8 mouse cellular contexts compared by ENCODE assay signal in the genomic region with DNA sequence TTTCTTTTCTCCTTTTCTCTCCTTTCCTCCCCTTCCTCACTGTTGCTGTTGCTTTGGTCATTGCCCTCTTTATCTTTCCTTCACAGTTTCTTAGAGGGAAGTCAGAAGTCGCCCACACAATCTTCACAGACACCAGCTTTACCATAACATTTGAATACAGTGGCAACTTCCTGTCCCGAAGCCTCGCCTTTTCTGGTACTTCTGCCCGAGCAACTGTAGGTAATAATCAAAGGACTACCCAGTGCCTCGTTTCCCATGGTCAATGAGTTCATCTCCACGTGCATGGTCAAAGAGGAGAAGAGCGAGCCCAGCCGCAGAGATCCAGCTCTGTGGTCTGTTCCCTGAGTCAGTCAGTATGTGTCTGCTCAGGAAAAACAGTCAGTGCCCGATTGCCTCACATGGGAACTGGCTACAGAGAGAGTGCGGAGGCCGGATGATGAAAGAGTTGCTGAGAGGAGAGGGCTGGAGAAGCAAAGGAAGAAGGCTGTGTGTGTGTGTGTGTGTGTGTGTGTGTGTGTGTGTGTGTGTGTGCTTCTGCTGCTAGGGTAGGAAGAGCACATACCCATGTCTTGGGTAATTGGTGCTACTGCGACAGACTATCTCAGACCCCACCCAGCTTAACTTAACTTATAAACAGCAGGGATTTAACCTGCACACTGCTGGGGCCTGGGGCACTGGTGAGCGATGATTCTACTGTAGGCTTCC.
DNase-seq lines count a peak whose midpoint lies in the region.

No protein-coding gene starts in this region.

- DNase-seq in CD4-positive, CD25-positive, alpha-beta regulatory T cell, adult 2 months (ENCODE audit: low read depth, low spot score): peak; percentile 84
- DNase-seq in NIH3T3 (ENCODE audit: low read depth): peak; percentile 44
- peak; percentile 28 to 40 for DNase-seq in heart, postnatal 10 days
- peak; percentile 77 to 82 for DNase-seq in lung, postnatal 4 days
- peak; percentile 58 for DNase-seq in yolk sac, embryonic 10.5 days (ENCODE audit: low spot score)
- DNase-seq in cerebellum, adult 11 months: no peak
- DNase-seq in gastrocnemius, adult 18-20 months (ENCODE audit: low spot score): no peak
- no peak for DNase-seq in urinary bladder, postnatal 25 days (ENCODE audit: low spot score)

- intact Hi-C loops in heart, postnatal 10 days (cut with DNase I): no loop called here

Comparison
In these comparisons a context has a peak if more than half of its experiments do, and no peak if none do; other contexts are left out.
1. DNase-seq: peak in CD4-positive, CD25-positive, alpha-beta regulatory T cell, adult 2 months (single experiment), NIH3T3 (single experiment), heart, postnatal 10 days (2 of 2), lung, postnatal 4 days (2 of 2) and yolk sac, embryonic 10.5 days (single experiment); none in cerebellum, adult 11 months (single experiment), gastrocnemius, adult 18-20 months (single experiment) and urinary bladder, postnatal 25 days (single experiment).